Mouse (Mus musculus) T-helper 17 cell (primary cell): ENCODE results near the gene Clpb.

ENCODE experiments used
- in situ Hi-C, 2 experiments: fragments of 300-600 bp; cut with MboI, MseI; formaldehyde crosslinking; loops; 1 replicate in 1 of 2; 2 replicates in 1 of 2; pipeline ENCODE4 v1.15.1; 2025; ENCODE audit warnings: high pct_unique_total_duplicates in 2 of 2

Clpb gene

DNA sequence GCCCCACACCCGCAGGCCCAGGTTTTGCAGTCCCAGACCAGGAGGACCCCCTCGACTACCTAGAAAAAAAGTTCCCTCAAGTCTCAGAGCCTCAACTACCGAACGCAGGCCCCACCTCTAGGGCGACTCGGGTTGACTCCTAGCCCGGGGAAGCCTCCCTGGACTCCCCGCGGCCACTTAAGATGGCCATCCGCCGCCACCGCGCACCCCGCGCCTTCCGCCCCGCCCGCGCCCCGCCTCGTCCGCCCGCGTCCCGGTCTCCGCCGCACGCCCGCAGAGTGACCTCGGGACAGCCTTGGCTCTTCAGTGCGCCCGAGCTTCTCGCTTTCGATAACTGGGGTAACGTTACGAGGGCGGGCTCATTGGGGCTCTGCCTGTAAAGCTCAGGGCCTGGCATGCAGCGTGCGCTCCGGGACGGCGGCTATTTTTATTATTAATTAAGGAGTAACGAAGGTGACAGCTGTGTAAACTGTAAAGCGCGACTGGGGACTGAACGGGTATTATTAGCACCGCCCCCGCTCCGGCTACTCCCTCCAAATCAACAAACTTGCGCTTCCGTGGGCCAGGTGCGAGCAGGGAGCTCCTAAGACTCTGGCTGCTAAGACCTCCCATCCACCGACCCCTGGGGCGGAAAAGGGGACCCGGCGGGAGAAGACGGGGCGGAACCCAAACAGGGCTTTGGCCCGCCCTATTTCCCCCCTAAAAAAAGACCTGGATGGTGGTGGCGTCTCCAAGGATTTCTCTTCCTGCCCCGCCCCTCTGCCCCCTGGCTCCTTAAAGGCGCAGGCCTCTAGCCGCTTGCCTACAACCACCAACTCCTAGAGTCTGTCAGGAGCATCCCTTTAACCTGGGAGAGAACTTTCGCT, 174.4 kb downstream of the Clpb start, which contains the start of gene Inppl1:
Gene Inppl1, minus strand, starts transcription at position 624 of the 866 bp plus-strand sequence.
- in situ Hi-C loops: loop anchor here (10.0 to 25.0 kb wide), 2 partner anchors 176 to 947 kb away; partner anchors contain the start of gene Clpb (in 1 of the 2)

GRCm38 (mm10) chr7:101844186-101844585, 180.8 kb downstream of the Clpb start:
- in situ Hi-C loops: loop anchor here in 1 of 2 experiments (25.0 kb wide), 1 partner anchor 182 kb away; the partner anchor contains the start of gene Clpb
